Mouse (Mus musculus) hindbrain, embryonic 11.5 days (tissue): ENCODE measurements around the gene Syngr1. TPM values are rescaled to one million over a fixed set of nuclear protein-coding genes. Genes with fewer than 3 reads are reported as not detected.

Experiments
- ATAC-seq: fragments of 200-750 bp; cut with Nextera tagmentation; 2 replicates; pipeline ENCODE4 v1.8.0; 2017; ENCODE audit warnings: mild to moderate bottlenecking, moderate TSS enrichment, moderate library complexity; ENCODE audit not compliant: low FRiP score
- DNase-seq: peaks from one replicate; pipeline ENCODE4 v3.0.0-alpha.2; 2015; ENCODE audit warnings: low spot score
- H3K27ac ChIP-seq: fragments of 300-500 bp; sonication (generic); 2 replicates; pipeline ENCODE4 v1.5.1; 2014; ENCODE audit warnings: mild to moderate bottlenecking, low read depth, low read length
- H3K27me3 ChIP-seq: fragments of 300-500 bp; sonication (generic); 2 replicates; pipeline ENCODE4 v1.6.1; 2014; ENCODE audit warnings: mild to moderate bottlenecking, low read length, moderate library complexity, mixed read lengths; ENCODE audit not compliant: control insufficient read depth, insufficient read depth
- H3K36me3 ChIP-seq: fragments of 300-500 bp; sonication (generic); 2 replicates; pipeline ENCODE4 v1.6.1; 2014; ENCODE audit warnings: mild to moderate bottlenecking, low read length, moderate library complexity, mixed read lengths; ENCODE audit not compliant: control insufficient read depth, insufficient read depth
- H3K4me1 ChIP-seq: fragments of 300-500 bp; sonication (generic); replicated peaks from 2 replicates; pipeline ENCODE4 v1.6.1; 2014; ENCODE audit warnings: low read length, mixed read lengths; ENCODE audit not compliant: control insufficient read depth, insufficient read depth
- H3K4me2 ChIP-seq: fragments of 300-500 bp; sonication (generic); replicated peaks from 2 replicates; pipeline ENCODE4 v1.6.1; 2014; ENCODE audit warnings: mild to moderate bottlenecking, low read depth, low read length
- H3K4me3 ChIP-seq: fragments of 300-500 bp; sonication (generic); 2 replicates; pipeline ENCODE4 v1.5.1; 2014; ENCODE audit warnings: low read depth, low read length
- H3K9ac ChIP-seq: fragments of 300-500 bp; sonication (generic); 2 replicates; pipeline ENCODE4 v1.6.1; 2014; ENCODE audit warnings: low read depth, low read length
- H3K9me3 ChIP-seq: fragments of 300-500 bp; sonication (generic); 2 replicates; pipeline ENCODE4 v1.6.1; 2016; ENCODE audit warnings: low read length; ENCODE audit not compliant: control insufficient read depth
- WGBS: fragments of 180-500 bp; shearing (Covaris S2); extraction: QIAGEN DNeasy Blood & Tissue Kit; methylation state at CpG from one replicate; pipeline ENCODE4 v1.1.7; 2014; 5-methylcytosine and 5-hydroxymethylcytosine counted together
- polyA plus RNA-seq: library from polyadenylated mRNA; unstranded; fragments of >200 nt; fragmentation: Nextera tagmentation; extraction: Ambion mirVana; gene quantifications from 2 replicates; pipeline ENCODE4 v1.2.1, GENCODE M21; 2014

The Syngr1 gene
- polyA plus RNA-seq, 1 experiment from 2014 or later: 7.3 TPM

DNA sequence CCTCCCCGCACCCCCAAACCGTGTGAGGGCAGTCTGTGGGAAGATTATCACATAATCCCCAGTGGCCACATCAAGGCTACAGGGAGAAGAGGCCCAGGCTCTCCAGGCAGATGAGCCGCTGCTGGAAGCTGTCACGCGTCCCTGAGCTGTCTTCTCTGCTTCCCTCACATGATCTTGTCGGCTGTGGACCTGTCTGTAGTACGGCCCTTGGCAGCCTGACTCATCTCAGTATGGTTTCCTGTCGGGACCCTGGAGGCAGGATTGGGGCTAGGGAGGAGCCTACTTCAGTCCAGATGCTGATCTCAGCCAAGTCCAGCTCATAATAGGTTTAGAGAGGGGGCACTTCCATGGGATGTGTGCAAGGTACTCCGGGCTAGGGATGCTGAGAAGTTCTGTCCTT, 7.7 kb downstream of the Syngr1 start:
- H3K27me3 ChIP-seq: no peaks in the 10 kb centered on the region
- no peak overlapping the region for H3K4me2 ChIP-seq
- no peaks in the 10 kb centered on the region for H3K9me3 ChIP-seq
- no peak for ATAC-seq
- WGBS: 51% methylated on average over 9 of the region's 9 CpGs
- DNase-seq: no peak
- H3K36me3 ChIP-seq: no peaks in the 10 kb centered on the region
- no peak overlapping the region for H3K27ac ChIP-seq
- H3K4me3 ChIP-seq: no peak overlapping the region
- peaks cover 5% of the 10 kb centered on the region; the same call in 1 of the 2 replicates for H3K4me1 ChIP-seq
- H3K9ac ChIP-seq: no peak overlapping the region

DNA sequence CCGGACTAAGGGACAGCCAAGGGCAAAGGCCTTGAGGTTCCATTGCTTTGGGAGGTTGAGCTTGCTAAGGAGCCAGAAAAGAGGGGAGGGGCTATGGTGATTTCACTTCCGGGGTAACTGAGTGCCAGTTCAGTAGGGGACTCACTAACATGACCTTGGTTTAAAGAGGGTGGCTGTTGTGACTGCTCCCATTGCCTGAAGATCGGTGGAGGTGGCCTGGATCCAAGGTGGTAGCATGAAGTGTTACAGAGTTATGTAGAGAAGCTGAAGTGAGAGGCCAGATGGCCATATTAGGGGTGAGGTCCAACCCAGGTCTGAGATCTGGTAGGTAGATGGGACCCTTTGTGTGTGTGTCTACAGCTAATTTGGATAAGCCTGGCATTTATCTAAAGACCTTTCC, 8.3 kb downstream of the Syngr1 start:
- DNase-seq: no peak
- no peak for ATAC-seq
- no peaks in the 10 kb centered on the region for H3K27me3 ChIP-seq
- H3K4me1 ChIP-seq: peaks cover 5% of the 10 kb centered on the region; the same call in 1 of the 2 replicates
- H3K9ac ChIP-seq: no peak overlapping the region
- H3K4me2 ChIP-seq: no peak overlapping the region
- H3K9me3 ChIP-seq: no peaks in the 10 kb centered on the region
- no peak overlapping the region for H3K27ac ChIP-seq
- H3K4me3 ChIP-seq: no peak overlapping the region
- 80% methylated on average over 3 of the region's 3 CpGs for WGBS
- no peaks in the 10 kb centered on the region for H3K36me3 ChIP-seq

- no peak overlapping the region for H3K4me2 ChIP-seq
- DNase-seq (no peak), ATAC-seq (no peak)
- H3K9ac ChIP-seq: no peak overlapping the region
- H3K4me3 ChIP-seq: no peak overlapping the region
- H3K4me1 ChIP-seq: peaks cover 5% of the 10 kb centered on the region; the same call in 1 of the 2 replicates
- H3K36me3 ChIP-seq: no peaks in the 10 kb centered on the region
- H3K27ac ChIP-seq: no peak overlapping the region
- H3K27me3 ChIP-seq: no peaks in the 10 kb centered on the region
- H3K9me3 ChIP-seq: no peaks in the 10 kb centered on the region
- WGBS: 82% methylated on average over 3 of the region's 3 CpGs
Observed at GRCm38 (mm10) chr15:80100196-80100595, 9.1 kb downstream of the Syngr1 start.

DNA sequence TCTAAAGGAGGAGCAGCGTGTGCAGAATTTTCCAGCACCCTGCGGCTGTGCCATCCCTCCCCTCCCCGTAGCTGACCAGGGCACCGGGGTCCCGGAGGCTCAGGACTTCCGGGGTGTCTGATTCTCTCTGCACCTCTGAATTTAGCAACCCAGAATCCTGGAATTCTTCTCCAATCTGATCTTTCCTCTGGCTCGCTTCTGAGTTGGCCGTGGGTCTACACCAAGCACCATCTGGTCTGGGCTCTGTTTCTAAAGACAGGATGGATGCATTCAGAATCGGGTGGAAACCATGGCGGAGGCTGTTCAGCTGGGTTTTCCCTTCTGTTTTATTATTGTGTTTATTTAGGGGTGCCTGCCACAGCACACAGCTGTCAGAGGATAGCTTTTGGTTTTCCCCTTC, 9.7 kb downstream of the Syngr1 start:
- 84% methylated on average over 10 of the region's 10 CpGs for WGBS
- H3K9ac ChIP-seq: no peak overlapping the region
- H3K4me2 ChIP-seq: no peak overlapping the region
- H3K4me1 ChIP-seq: peaks cover 5% of the 10 kb centered on the region; the same call in 1 of the 2 replicates
- ATAC-seq: no peak
- H3K9me3 ChIP-seq: no peaks in the 10 kb centered on the region
- no peaks in the 10 kb centered on the region for H3K27me3 ChIP-seq
- H3K36me3 ChIP-seq: no peaks in the 10 kb centered on the region
- no peak overlapping the region for H3K4me3 ChIP-seq
- DNase-seq: no peak
- no peak overlapping the region for H3K27ac ChIP-seq

GRCm38 (mm10) chr15:80101503-80101902, 10.4 kb downstream of the Syngr1 start:
- H3K36me3 ChIP-seq: no peaks in the 10 kb centered on the region
- no peaks in the 10 kb centered on the region for H3K9me3 ChIP-seq
- ATAC-seq: no peak
- H3K9ac ChIP-seq: no peak overlapping the region
- peaks cover 5% of the 10 kb centered on the region; the same call in 1 of the 2 replicates for H3K4me1 ChIP-seq
- no peak overlapping the region for H3K4me3 ChIP-seq
- no peaks in the 10 kb centered on the region for H3K27me3 ChIP-seq
- 76% methylated on average over 6 of the region's 6 CpGs for WGBS
- DNase-seq: no peak
- no peak overlapping the region for H3K4me2 ChIP-seq
- no peak overlapping the region for H3K27ac ChIP-seq

DNA sequence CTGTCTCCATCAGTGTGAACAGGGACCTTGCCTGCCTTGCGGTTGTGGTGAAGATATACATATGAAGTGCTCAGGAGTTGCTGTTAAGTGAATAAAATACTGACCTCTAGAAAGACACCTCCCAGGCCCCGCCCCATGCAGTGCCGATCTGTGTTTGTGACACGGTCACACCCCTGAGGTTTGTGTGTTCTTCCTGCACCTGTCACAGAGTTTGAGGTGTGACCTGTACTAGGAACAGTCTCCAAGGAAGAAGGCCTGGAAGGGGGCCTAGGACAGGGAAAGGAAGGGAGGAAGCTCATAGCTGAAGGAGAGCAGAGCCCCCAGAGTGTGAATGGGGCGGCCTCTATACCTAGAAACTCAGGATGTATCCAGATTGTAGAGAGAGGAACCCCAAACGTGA, 11.4 kb downstream of the Syngr1 start:
- 81% methylated on average over 6 of the region's 6 CpGs for WGBS
- no peaks in the 10 kb centered on the region for H3K27me3 ChIP-seq
- DNase-seq (no peak), ATAC-seq (no peak)
- no peak overlapping the region for H3K4me3 ChIP-seq
- no peak overlapping the region for H3K4me2 ChIP-seq
- H3K9me3 ChIP-seq: no peaks in the 10 kb centered on the region
- no peaks in the 10 kb centered on the region for H3K36me3 ChIP-seq
- peaks cover 2% of the 10 kb centered on the region; the same call in 1 of the 2 replicates for H3K4me1 ChIP-seq
- no peak overlapping the region for H3K27ac ChIP-seq
- H3K9ac ChIP-seq: no peak overlapping the region

DNA sequence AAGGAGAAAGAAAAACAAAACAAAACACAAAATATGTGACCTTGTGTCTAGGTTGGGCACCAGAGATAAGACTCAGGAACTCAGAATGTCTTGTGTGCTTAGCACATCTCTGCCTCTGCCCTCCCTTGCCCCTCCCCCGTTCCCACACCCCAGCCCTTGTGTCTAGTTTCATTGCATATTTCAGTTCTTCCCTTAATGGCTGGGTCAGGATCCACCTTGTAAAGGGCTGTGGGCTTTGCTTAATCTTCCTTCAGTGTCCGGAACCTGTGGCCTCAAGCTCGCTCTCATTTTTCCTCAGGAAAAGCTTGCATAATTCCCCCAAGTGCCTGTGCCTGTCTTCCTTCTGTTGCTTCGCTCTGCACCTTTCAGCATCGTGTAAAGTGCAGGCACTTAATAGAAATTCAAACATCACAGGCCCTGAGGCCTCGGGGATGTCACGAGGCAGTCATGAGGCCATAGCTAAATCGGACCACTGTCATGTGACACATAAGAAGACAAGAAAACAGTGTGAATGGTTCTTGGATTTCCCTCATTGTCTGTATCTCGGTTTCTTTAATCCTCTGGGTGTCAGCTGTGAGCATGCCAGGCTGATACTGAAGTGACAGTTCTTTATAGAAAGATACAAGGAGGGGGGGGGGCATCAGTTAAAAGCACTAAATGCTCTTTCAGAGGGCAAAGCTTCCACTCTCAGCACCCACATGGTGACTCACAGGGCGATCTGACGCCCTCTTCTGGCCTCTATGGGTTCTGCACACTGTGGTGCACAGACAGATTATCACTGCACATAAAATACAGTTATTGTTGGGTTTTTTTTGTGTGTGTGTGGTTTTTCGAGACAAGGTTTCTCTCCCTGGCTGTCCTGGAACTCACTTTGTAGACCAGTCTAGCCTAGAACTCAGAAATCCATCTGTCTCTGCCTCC, 14.6 kb downstream of the Syngr1 start:
- H3K27me3 ChIP-seq: no peaks in the 10 kb centered on the region
- ATAC-seq (no peak), DNase-seq (no peak)
- no peak overlapping the region for H3K4me3 ChIP-seq
- 82% methylated on average over 12 of the region's 12 CpGs for WGBS
- no peaks in the 10 kb centered on the region for H3K9me3 ChIP-seq
- no peak overlapping the region for H3K9ac ChIP-seq
- H3K36me3 ChIP-seq: no peaks in the 10 kb centered on the region
- no peak overlapping the region for H3K27ac ChIP-seq
- H3K4me1 ChIP-seq: no peaks in the 10 kb centered on the region
- H3K4me2 ChIP-seq: no peak overlapping the region

DNA sequence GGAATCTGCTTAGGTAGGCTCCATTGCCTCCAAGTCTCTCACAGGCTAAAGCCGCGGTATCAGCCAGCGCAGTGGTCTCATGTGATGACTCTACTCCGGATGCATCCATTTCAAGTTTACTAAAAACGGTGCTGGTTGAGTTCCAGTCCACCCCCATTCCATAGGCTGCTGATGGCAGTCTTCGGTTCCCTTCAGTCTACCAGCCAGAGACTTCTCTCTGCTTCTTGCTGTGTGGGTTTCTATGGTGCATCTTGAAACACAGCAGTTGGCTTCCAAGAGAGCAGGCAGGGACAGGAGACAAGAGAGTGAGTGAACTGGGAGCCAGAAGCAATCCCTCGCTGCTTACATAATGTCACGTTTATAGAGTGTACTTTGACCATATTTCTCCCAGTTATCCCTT, 16.0 kb downstream of the Syngr1 start:
- H3K27me3 ChIP-seq: no peaks in the 10 kb centered on the region
- no peaks in the 10 kb centered on the region for H3K4me1 ChIP-seq
- H3K4me3 ChIP-seq: no peak overlapping the region
- no peaks in the 10 kb centered on the region for H3K36me3 ChIP-seq
- DNase-seq (no peak), ATAC-seq (no peak)
- no peak overlapping the region for H3K9ac ChIP-seq
- 95% methylated on average over 8 of the region's 8 CpGs for WGBS
- no peak overlapping the region for H3K27ac ChIP-seq
- H3K9me3 ChIP-seq: no peaks in the 10 kb centered on the region
- no peak overlapping the region for H3K4me2 ChIP-seq

DNA sequence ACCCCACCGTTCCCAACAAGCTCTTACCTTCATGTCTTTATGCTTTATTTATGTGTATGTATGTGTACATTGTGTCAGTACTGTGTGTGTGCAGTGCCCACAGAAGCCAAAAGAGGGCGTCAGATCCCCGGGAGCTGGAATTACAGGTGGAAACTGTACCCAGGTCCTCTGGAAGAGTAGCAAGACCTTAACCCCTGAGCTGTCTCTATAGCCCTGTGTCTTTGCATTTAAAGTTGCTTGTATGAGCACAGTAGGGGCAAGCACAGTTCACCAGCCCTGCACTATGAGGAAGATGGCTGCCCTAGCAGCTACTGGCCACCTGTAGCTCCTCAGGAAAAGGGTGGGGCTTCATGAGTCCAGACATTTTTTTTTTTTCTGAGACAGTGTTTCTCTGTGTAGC, 16.4 kb downstream of the Syngr1 start:
- no peak for DNase-seq
- no peak for ATAC-seq
- H3K9me3 ChIP-seq: no peaks in the 10 kb centered on the region
- H3K4me3 ChIP-seq: no peak overlapping the region
- H3K36me3 ChIP-seq: no peaks in the 10 kb centered on the region
- H3K27me3 ChIP-seq: no peaks in the 10 kb centered on the region
- H3K4me1 ChIP-seq: no peaks in the 10 kb centered on the region
- 91% methylated on average over 3 of the region's 3 CpGs for WGBS
- no peak overlapping the region for H3K4me2 ChIP-seq
- H3K9ac ChIP-seq: no peak overlapping the region
- no peak overlapping the region for H3K27ac ChIP-seq
